In the genomic region with DNA sequence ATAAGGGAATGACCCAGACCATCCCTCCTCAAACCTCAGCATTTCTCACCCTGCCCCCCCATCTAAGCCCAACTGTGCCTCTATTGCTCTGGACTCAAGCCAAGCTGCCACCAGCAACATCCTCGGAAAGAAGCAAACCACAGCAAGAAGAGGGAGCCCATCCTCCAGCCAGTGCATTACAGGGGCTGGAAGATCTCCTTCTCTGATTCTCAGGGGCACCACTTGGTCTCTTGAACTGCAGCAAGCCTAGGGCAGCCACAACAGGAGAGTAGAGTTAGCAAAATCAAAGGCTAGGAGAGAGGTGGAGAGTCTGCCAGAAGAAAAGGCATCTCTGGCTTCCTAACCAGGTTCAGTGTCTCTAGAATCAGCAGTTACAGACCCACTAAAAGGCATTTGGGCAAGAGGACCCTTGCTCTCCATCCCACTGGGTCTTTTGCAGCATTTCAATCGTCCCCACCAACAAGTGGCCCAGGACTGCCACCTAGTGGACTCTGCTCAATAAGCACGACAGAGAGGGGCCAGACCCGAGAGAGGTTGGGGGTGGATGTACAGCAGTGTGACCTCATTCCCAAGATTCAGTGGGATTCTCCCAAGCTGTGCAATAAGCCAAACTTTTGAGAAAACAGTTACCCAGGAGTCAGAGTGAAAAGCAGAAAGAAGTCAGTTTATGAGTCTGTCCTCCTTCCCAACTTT, we compare ENCODE assay signal across 7 mouse cellular contexts. TPM values are rescaled to one million over a fixed set of nuclear protein-coding genes. Genes with fewer than 3 reads are reported as not detected.
DNase-seq lines count a peak whose midpoint lies in the region; ATAC-seq and TF ChIP-seq lines count a peak whose summit lies in the region.

No protein-coding gene starts in this region.

- DNase-seq in adrenal gland, adult 18-20 months (ENCODE audit: low spot score in 2 of 2): peak; percentile 80 to 84
- DNase-seq in gastrocnemius, postnatal 25 days: peak; percentile 62
- peak; percentile 33 for DNase-seq in kidney, adult 11 months
- DNase-seq in left cerebral cortex, postnatal 36 days (ENCODE audit: low spot score in 2 of 2): peak; percentile 74 to 80
- DNase-seq in spleen, postnatal 36 days (ENCODE audit: low spot score in 2 of 2): peak; percentile 41 to 44

- intact Hi-C loops in left cerebral cortex, postnatal 36 days (cut with DNase I): loop anchor here (1.0 to 5.0 kb wide), 3 partner anchors 191 to 626 kb away; a partner anchor contains a TSS

- no peaks in the 10 kb centered on the region for H3K27me3 ChIP-seq in midbrain, embryonic 16.5 days (ENCODE audit: control insufficient read depth, insufficient read depth, low read depth, low read length)

- no peak overlapping the region for H3K4me3 ChIP-seq in cortical plate, adult 2 months (ENCODE audit: insufficient read depth, low read length)
- no peak overlapping the region for H3K4me3 ChIP-seq in midbrain, embryonic 16.5 days (ENCODE audit: low read depth, low read length)

- H3K36me3 ChIP-seq in midbrain, embryonic 16.5 days (ENCODE audit: control insufficient read depth, insufficient read depth, low read length): no peaks in the 10 kb centered on the region

- H3K27ac ChIP-seq in cortical plate, adult 2 months (ENCODE audit: insufficient read depth, low read length): 0 out of 2 replicates have a peak overlapping the region, but pooled peaks have one; percentile 11
- H3K27ac ChIP-seq in midbrain, embryonic 16.5 days (ENCODE audit: low read length): no peak overlapping the region

- no peaks in the 10 kb centered on the region for H3K9me3 ChIP-seq in midbrain, embryonic 16.5 days (replicated peaks; ENCODE audit: control insufficient read depth, low read length, poor library complexity, severe bottlenecking)

- WGBS in midbrain, embryonic 16.5 days: 2% methylated on average over 4 of the region's 4 CpGs

- no peak overlapping the region for H3K4me2 ChIP-seq in midbrain, embryonic 16.5 days (ENCODE audit: low read length)

- TF ChIP-seq POLR2A in cortical plate, adult 2 months (IDR thresholded peaks at IDR 0.05; ENCODE audit: extremely low read depth, insufficient read depth, low read length): no peak

- TF ChIP-seq CTCF in cortical plate, adult 2 months (IDR thresholded peaks at IDR 0.05; ENCODE audit: extremely low read depth, insufficient read depth, low read length): peak; percentile 84

- H3K9ac ChIP-seq in midbrain, embryonic 16.5 days (ENCODE audit: low read depth, low read length): no peak overlapping the region

- peaks cover 11% of the 10 kb centered on the region for H3K4me1 ChIP-seq in cortical plate, adult 2 months (ENCODE audit: control insufficient read depth, insufficient read depth, low read length)
- peaks cover 4% of the 10 kb centered on the region; the same call in 1 of the 2 replicates for H3K4me1 ChIP-seq in midbrain, embryonic 16.5 days (ENCODE audit: control insufficient read depth, insufficient read depth, low read length)

- ATAC-seq in midbrain, embryonic 16.5 days: peak; percentile 75

RNA-seq across cellular contexts. Expression of a gene that starts 42.3 kb away (rescaled TPM):
- 10 to 100 TPM; 30.3 to 51.6 TPM for total RNA-seq in adrenal gland, adult 18-20 months (2021)
- 142 and 167 TPM in 2 replicates for polyA plus RNA-seq in cortical plate, adult 2 months (2012; rRNA removed)
- 1 to 10 TPM; 1.6 to 3.0 TPM for total RNA-seq in gastrocnemius, postnatal 25 days (2021)
- total RNA-seq in left cerebral cortex, postnatal 36 days (2021): 10 to 100 TPM; 74.4 to 91.7 TPM
- polyA plus RNA-seq in midbrain, embryonic 16.5 days (2015; fragmentation: Nextera tagmentation; extraction: Ambion mirVana): 170 and 191 TPM in 2 replicates

Comparison
In these comparisons a context has a peak if more than half of its experiments do, and no peak if none do; other contexts are left out.
1. RNA of a gene that starts 42.3 kb away (total RNA-seq): 74.4 to 91.7 TPM in left cerebral cortex, postnatal 36 days and 30.3 to 51.6 TPM in adrenal gland, adult 18-20 months; 1.6 to 3.0 TPM in gastrocnemius, postnatal 25 days; every median in the first group is over 4 times any median in the second.
2. Peak in every context shown above with its lines, with median percentiles within 50 percentile points of each other: DNase-seq.